Mouse (Mus musculus) stomach, postnatal 0 days (tissue): ENCODE results near the gene Cic.

Source experiments
- CTCF ChIP-seq: IDR thresholded peaks from 2 replicates; pipeline ENCODE4 v1.5.1; 2016; ENCODE audit warnings: antibody characterized with exemption, low read depth, mild to moderate bottlenecking, moderate library complexity
- EP300 ChIP-seq: optimal IDR thresholded peaks from 2 replicates; pipeline ENCODE3; 2016; ENCODE audit warnings: antibody characterized with exemption

GRCm38 (mm10) chr7:25301063-25301462 is 33.6 kb downstream of the Cic start, which contains the start of gene Prr19:
- no peak for TF ChIP-seq CTCF
- TF ChIP-seq EP300, result no peak
